Mouse (Mus musculus): ENCODE results near the gene Fuca1. TPM values are rescaled to one million over a fixed set of nuclear protein-coding genes. Genes with fewer than 3 reads are reported as not detected.
"Not testable (repeated sequence)": the region's sequence is repeated elsewhere in the genome, so short reads cannot be mapped to it uniquely, and the experiment has no call there.

Fuca1 gene
- polyA plus RNA-seq, 1 experiment = 92.2 TPM

DNA sequence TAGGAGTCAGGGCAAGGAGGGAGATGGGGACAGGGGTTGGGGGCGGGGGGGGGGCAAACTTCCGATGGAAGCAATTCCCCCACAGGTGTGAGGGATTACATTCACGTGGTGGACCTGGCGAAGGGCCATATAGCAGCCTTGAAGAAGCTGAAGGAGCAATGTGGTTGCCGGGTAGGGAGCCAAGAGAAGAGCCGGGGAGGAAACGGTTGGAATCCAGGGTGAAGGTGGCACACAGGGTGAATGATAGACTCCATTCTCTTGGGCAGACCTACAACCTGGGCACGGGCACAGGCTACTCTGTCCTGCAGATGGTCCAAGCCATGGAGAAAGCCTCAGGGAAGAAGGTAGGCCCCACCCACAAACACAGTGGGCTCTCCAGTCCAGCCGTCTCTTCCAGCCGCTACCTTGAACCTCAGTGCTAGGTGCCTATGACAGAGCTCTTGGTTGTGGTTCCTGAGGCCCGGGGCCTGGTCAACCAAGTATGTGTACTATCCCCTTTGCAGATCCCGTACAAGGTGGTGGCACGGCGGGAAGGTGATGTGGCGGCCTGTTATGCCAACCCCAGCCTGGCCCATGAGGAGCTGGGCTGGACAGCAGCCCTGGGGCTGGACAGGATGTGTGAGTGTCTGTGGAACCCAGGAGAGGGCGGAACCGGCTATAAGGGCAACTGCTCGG, 46.7 kb downstream of the Fuca1 start:
- no peak overlapping the region for H3K27ac ChIP-seq (ENCODE audit: insufficient read depth, low read length)
- no peaks in the 10 kb centered on the region; the same call in 1 of the 2 replicates for H3K4me1 ChIP-seq (ENCODE audit: control insufficient read depth, insufficient read depth, low read length)
- no peak overlapping the region for H3K4me3 ChIP-seq (ENCODE audit: insufficient read depth, low read length)
- TF ChIP-seq POLR2A (IDR thresholded peaks at IDR 0.05; ENCODE audit: low read depth, low read length) (no peak), CTCF (IDR thresholded peaks at IDR 0.05; ENCODE audit: borderline replicate concordance, insufficient read depth, low read length) (no peak)

DNA sequence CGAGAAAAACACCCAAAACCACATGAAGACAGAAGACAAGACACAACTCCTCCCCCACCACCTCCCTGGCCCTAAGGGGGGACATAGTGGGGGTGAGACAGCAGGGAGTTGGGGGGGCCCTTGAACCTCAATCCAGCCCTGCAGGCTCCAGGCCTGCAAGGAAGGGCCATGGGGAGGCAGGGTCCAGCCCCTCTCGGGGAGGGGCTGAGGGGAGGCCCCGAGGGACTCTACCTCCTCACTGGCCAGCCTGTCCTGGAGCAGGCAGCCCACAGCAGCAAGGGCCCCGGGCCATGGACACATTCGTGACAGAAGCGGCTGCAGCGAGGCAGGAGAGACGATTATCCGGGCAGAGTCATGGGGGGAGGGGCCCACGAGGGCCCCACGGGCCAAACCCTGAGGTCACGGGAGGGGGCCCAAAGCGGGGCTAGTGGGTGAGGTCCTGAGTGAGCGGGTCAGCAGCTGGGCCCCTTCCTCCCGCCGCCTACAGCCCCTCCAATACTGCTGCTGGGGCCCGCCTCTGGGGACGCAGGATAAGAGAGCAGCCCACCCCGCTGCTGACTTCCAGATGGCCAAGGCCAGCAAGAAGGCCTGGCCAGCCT, 47.8 kb downstream of the Fuca1 start:
- H3K27ac ChIP-seq (ENCODE audit: insufficient read depth, low read length) = no peak overlapping the region
- no peak for TF ChIP-seq CTCF (IDR thresholded peaks at IDR 0.05; ENCODE audit: borderline replicate concordance, insufficient read depth, low read length)
- no peak for TF ChIP-seq POLR2A (IDR thresholded peaks at IDR 0.05; ENCODE audit: low read depth, low read length)

DNA sequence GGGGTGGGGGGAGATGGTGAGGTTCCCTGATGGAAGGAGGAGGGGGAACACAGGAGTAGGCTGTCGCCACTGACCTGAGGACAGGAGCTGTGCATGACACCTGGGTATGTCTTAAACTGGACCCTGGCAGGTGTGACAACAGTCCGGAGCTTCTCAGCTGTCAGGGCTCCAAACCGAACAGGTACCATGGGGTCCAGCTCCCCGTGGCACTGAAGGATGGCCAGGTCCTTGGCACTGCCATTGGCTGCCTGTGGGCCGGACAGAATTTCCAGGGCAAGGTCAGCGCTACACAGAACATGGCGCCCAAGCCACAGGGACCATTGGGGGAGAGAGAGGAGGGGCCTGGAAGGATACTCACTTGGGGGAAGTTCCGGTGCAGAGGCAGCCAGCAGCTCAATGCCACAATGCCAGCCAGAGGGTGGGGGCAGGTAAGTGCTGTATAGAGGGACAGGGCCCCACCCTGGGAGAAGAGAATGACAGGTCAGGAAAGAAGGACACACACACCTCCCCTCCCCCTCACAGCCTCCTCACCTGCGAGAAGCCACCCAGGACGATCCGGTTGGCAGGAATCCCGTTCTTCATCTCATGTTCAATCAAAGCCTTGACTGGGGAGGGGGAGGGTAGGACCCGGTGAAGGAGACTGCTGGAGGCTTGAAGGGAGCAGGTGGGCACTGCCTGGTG, 48.7 kb downstream of the Fuca1 start:
- TF ChIP-seq POLR2A (IDR thresholded peaks at IDR 0.05; ENCODE audit: low read depth, low read length) (no peak), CTCF (IDR thresholded peaks at IDR 0.05; ENCODE audit: borderline replicate concordance, insufficient read depth, low read length) (no peak)

More for the DNA sequence above, 47.8 kb downstream of the Fuca1 start:
- no peak overlapping the region for H3K4me3 ChIP-seq (ENCODE audit: insufficient read depth, low read length)
- peaks cover 2% of the 10 kb centered on the region; the same call in 1 of the 2 replicates for H3K4me1 ChIP-seq (ENCODE audit: control insufficient read depth, insufficient read depth, low read length)

GRCm38 (mm10) chr4:135970585-135970984, 50.0 kb downstream of the Fuca1 start:
- peaks cover 3% of the 10 kb centered on the region; the same call in 1 of the 2 replicates for H3K4me1 ChIP-seq (ENCODE audit: control insufficient read depth, insufficient read depth, low read length)
- TF ChIP-seq CTCF (IDR thresholded peaks at IDR 0.05; ENCODE audit: borderline replicate concordance, insufficient read depth, low read length) (no peak), POLR2A (IDR thresholded peaks at IDR 0.05; ENCODE audit: low read depth, low read length) (no peak)
- H3K4me3 ChIP-seq (ENCODE audit: insufficient read depth, low read length) = no peak overlapping the region
- no peak overlapping the region for H3K27ac ChIP-seq (ENCODE audit: insufficient read depth, low read length)

More for the DNA sequence above, 48.7 kb downstream of the Fuca1 start:
- Histone ChIP-seq H3K4me1 (ENCODE audit: control insufficient read depth, insufficient read depth, low read length) (peaks cover 3% of the 10 kb centered on the region; the same call in 1 of the 2 replicates), H3K4me3 (ENCODE audit: insufficient read depth, low read length) (no peak overlapping the region), H3K27ac (ENCODE audit: insufficient read depth, low read length) (no peak overlapping the region)

GRCm38 (mm10) chr4:135971805-135972555, 51.4 kb downstream of the Fuca1 start:
- TF ChIP-seq POLR2A (IDR thresholded peaks at IDR 0.05; ENCODE audit: low read depth, low read length) (no peak; the same call in 1 of the 2 replicates), CTCF (IDR thresholded peaks at IDR 0.05; ENCODE audit: borderline replicate concordance, insufficient read depth, low read length) (no peak)
- Histone ChIP-seq H3K4me1 (ENCODE audit: control insufficient read depth, insufficient read depth, low read length) (peaks cover 3% of the 10 kb centered on the region; the same call in 1 of the 2 replicates), H3K4me3 (ENCODE audit: insufficient read depth, low read length) (peak overlapping the region; percentile 93), H3K27ac (ENCODE audit: insufficient read depth, low read length) (no peak overlapping the region)

DNA sequence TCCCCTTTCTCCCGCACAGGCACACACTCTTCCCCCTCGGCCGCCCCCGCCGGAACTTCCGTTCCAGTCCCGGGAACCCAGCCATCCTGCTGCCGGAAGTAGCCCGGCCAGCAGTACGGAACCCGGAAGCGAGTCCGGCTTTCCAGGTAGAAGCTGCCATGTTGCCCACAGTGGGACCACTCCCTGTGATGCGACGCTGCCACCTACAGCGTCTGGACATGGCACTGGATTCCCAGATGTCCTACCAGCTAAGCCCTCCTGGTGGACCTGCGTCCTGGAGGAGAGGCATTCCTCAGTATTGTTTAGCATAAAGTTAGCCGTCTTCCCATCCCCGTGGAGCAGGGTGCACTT, 52.0 kb downstream of the Fuca1 start, which contains the start of gene Lypla2:
Gene Lypla2 (minus strand): TSS at position 71 of the 351 bp plus-strand sequence.
- H3K4me1 ChIP-seq (ENCODE audit: control insufficient read depth, insufficient read depth, low read length) = peaks cover 3% of the 10 kb centered on the region; the same call in 1 of the 2 replicates
- H3K27ac ChIP-seq (ENCODE audit: insufficient read depth, low read length) = no peak within 1 kb of the TSS
- TF ChIP-seq POLR2A (IDR thresholded peaks at IDR 0.05; ENCODE audit: low read depth, low read length) (peak; percentile 82; the same call in 1 of the 2 replicates), CTCF (IDR thresholded peaks at IDR 0.05; ENCODE audit: borderline replicate concordance, insufficient read depth, low read length) (no peak)
- peak within 1 kb of the TSS; percentile 93 for H3K4me3 ChIP-seq (ENCODE audit: insufficient read depth, low read length)

DNA sequence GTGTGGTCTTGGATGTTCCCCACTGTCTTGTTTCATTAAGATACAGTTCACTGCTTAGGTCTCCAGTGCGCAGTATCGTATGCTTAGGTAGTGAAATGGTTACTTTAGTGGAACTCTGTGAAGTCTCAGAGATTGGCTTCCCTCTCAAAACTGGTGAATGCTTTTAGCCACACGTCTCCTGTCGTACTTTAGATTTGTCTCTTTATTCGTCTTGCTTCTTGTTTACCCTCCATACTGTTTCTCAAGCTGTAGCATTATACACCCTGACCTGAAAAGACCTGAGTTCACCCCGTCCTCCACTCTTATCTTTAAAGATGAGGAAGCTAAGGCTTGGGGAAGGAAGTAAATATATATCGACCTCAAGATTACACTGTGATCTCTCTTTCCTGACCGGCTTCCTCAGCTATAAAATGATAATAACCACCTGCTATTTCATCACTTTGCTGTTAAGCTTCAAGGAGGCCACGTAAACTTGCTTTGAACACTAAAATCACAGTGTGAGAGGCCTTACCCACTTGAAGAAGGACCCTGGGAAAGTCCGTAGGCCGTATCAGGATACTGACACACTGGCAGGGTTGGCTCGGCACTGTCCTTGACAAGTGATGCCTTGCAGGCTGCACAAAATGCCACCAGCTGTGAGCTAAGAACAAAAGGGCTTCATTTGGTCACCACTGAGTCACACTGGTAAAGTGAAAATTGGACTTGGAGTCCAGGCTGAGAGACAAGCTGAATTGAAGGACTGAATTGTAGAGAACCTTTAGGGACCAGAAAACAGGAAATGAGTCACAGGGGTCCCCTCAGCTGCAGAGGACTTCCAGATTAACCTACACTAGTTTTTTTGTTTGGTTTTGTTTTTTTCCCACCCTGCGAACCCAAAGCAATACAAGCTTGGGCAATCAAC, 52.6 kb downstream of the Fuca1 start:
- Histone ChIP-seq H3K4me1 (ENCODE audit: control insufficient read depth, insufficient read depth, low read length) (peaks cover 3% of the 10 kb centered on the region; the same call in 1 of the 2 replicates), H3K4me3 (ENCODE audit: insufficient read depth, low read length) (peak overlapping the region; percentile 93), H3K27ac (ENCODE audit: insufficient read depth, low read length) (no peak overlapping the region)
- TF ChIP-seq CTCF (IDR thresholded peaks at IDR 0.05; ENCODE audit: borderline replicate concordance, insufficient read depth, low read length) (no peak), POLR2A (IDR thresholded peaks at IDR 0.05; ENCODE audit: low read depth, low read length) (no peak)

GRCm38 (mm10) chr4:135976146-135976545, 55.6 kb downstream of the Fuca1 start:
- TF ChIP-seq CTCF (IDR thresholded peaks at IDR 0.05; ENCODE audit: borderline replicate concordance, insufficient read depth, low read length) (no peak), POLR2A (IDR thresholded peaks at IDR 0.05; ENCODE audit: low read depth, low read length) (no peak)
- Histone ChIP-seq H3K4me3 (ENCODE audit: insufficient read depth, low read length) (no peak overlapping the region), H3K4me1 (ENCODE audit: control insufficient read depth, insufficient read depth, low read length) (peaks cover 3% of the 10 kb centered on the region; the same call in 1 of the 2 replicates), H3K27ac (ENCODE audit: insufficient read depth, low read length) (no peak overlapping the region)

- not testable (repeated sequence) for H3K27ac ChIP-seq (ENCODE audit: insufficient read depth, low read length); H3K4me1 ChIP-seq (ENCODE audit: control insufficient read depth, insufficient read depth, low read length); H3K4me3 ChIP-seq (ENCODE audit: insufficient read depth, low read length)
These were observed 59.7 kb downstream of the Fuca1 start for GRCm38 (mm10) chr4:135980223-135980622.

Data from embryonic fibroblast, embryonic 13.5 days (primary cell).